Mouse (Mus musculus): ENCODE results near the gene Hspb6. TPM values are rescaled to one million over a fixed set of nuclear protein-coding genes. Genes with fewer than 3 reads are reported as not detected.

Gene Hspb6
- polyA plus RNA-seq, 1 experiment from 2014 or later: 4.1 TPM

DNA sequence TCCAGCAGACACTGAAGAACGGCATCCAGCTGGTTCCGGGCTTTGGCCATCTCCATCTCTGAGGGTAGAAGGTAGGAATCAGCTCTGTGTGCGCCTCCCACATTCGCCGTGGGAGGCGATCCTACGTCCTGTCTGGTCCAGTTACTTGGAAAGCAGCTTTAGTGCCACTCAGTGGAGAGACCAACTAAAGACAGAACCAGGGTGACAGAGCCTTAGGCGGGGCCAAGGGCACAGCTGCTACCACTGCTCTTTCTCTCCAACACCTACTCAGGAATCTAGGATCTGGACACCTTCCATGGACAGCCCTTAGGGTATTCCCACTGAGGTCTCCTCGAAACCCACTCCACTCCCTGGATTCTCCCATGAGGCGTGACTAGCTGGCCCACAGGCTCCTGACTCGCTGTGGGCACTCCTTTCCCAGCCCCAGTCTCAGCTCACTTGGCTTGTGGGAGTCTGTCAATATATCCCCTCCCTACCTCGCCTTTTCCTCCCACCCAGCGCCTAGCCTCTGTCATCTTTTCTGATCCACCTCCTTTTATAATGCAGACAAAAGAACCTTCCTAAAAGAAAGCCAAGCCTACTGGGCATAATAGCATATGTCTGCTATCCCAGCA, 6.0 kb downstream of the Hspb6 start:
- no peak for DNase-seq (ENCODE audit: low spot score)
- H3K27me3 ChIP-seq (replicated peaks; ENCODE audit: low read depth, poor library complexity, severe bottlenecking): 0 out of 2 replicates have a peak, but pooled peaks cover 4% of the 10 kb centered on the region
- 93% methylated on average over 13 of the region's 13 CpGs for WGBS
- no peaks in the 10 kb centered on the region for H3K9me3 ChIP-seq
- peaks cover 44% of the 10 kb centered on the region for H3K36me3 ChIP-seq (replicated peaks)
- H3K4me1 ChIP-seq: peaks cover 37% of the 10 kb centered on the region
- no peak overlapping the region for H3K27ac ChIP-seq (replicated peaks)
- H3K4me3 ChIP-seq: peak overlapping the region; percentile 64

DNA sequence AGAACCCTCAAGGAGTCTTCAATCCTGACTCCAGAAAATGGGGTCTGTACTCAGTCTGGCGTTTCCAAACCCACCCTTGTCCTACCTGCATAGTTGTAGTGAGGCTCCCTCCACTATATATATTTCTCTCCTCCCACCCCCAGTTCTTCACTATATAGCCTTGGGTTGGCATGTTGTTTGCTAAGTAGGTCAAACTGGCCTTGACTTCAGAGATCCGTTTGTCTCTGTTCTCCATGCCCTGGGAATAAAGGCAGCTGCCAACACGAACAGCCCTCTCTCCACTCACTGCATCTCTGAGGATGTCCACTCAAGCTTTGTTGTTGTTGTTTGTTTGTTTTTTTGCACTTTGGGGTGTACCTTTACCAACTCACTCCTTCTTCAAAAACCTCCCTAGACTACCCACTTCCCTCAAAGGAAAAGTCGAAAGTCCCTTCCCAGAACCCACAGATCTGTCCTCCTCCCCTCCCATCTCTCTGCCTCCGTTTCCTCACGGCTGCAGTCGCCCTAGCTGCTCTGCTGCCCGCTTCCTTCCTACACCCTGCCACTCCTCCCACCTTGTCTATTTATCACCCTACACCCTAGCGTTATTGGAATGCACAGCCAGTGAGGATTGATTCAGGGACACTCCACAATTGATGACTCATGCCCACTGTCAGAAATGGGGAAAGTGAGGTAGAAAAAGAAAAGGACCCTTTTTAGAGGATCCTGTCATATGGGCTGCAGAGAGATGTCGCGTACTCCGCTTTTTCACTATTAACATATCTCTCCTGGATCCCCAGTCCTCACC, 6.9 kb downstream of the Hspb6 start:
- H3K4me1 ChIP-seq: peaks cover 32% of the 10 kb centered on the region
- H3K36me3 ChIP-seq (replicated peaks): peaks cover 44% of the 10 kb centered on the region
- 19% methylated on average over 12 of the region's 12 CpGs for WGBS
- DNase-seq (ENCODE audit: low spot score): no peak
- H3K9me3 ChIP-seq: no peaks in the 10 kb centered on the region
- peak overlapping the region; percentile 64 for H3K4me3 ChIP-seq
- peak overlapping the region; percentile 72 for H3K27ac ChIP-seq (replicated peaks)
- 0 out of 2 replicates have a peak, but pooled peaks cover 4% of the 10 kb centered on the region for H3K27me3 ChIP-seq (replicated peaks; ENCODE audit: low read depth, poor library complexity, severe bottlenecking)

DNA sequence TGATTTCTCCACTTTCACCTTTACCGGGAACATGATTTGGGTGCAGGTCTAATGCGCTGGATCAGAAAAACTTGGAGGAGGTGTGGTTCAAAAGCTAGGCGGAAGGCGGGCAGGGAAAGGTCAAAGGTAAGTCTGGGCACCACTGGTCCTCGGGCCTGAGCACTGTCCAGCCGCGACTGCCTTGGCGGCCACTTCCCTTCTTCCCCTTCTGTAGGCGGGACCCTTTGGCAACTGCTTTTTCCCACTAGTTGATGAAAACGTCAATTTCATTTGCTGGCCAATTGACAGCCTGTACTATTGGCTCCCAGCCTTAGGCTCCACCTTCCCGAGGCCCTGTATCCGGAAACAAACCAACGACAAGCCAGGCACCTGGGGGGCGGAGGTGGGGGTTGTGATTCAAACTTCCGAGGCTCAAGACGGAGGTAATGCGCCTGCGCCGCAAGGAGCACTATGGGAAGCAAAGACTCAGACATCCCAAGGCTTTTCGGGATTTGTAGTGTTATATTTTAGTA, 7.5 kb downstream of the Hspb6 start, which contains the start of gene Lin37:
Lin37 (minus strand) TSS at position 396 of the 512 bp plus-strand sequence.
- no peaks in the 10 kb centered on the region for H3K27me3 ChIP-seq (replicated peaks; ENCODE audit: low read depth, poor library complexity, severe bottlenecking)
- peaks cover 42% of the 10 kb centered on the region for H3K36me3 ChIP-seq (replicated peaks)
- H3K27ac ChIP-seq (replicated peaks): peak within 1 kb of the TSS; percentile 72
- H3K4me1 ChIP-seq: peaks cover 37% of the 10 kb centered on the region
- H3K9me3 ChIP-seq: no peaks in the 10 kb centered on the region
- peak; percentile 96 for DNase-seq (ENCODE audit: low spot score)
- peak within 1 kb of the TSS; percentile 64 for H3K4me3 ChIP-seq
- WGBS: under 1% methylated on average over 20 of the region's 20 CpGs

DNA sequence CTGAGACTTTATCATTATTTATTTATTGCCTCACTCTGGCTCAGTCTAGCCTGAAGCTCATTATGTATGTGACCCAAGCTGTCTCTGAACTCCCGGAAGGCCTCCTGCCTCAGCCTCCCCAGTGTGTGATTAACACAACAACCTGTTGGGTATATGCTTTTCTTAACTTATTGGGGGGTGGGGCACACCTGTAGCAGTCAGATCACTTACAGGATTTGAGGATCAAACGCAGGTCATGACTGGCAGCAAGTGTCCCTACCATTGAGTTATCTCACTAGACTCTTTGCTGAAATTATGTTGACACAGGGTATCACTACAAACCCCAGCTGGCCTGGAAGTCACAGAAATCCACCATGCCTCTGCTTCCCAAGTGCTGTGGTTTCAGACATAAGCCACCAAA, 8.3 kb downstream of the Hspb6 start:
- peaks cover 37% of the 10 kb centered on the region for H3K4me1 ChIP-seq
- no peaks in the 10 kb centered on the region for H3K27me3 ChIP-seq (replicated peaks; ENCODE audit: low read depth, poor library complexity, severe bottlenecking)
- no peak overlapping the region for H3K27ac ChIP-seq (replicated peaks)
- H3K4me3 ChIP-seq: peak overlapping the region; percentile 64
- DNase-seq (ENCODE audit: low spot score): no peak
- peaks cover 42% of the 10 kb centered on the region for H3K36me3 ChIP-seq (replicated peaks)
- no peaks in the 10 kb centered on the region for H3K9me3 ChIP-seq
- 75% methylated on average over 2 of the region's 2 CpGs for WGBS

DNA sequence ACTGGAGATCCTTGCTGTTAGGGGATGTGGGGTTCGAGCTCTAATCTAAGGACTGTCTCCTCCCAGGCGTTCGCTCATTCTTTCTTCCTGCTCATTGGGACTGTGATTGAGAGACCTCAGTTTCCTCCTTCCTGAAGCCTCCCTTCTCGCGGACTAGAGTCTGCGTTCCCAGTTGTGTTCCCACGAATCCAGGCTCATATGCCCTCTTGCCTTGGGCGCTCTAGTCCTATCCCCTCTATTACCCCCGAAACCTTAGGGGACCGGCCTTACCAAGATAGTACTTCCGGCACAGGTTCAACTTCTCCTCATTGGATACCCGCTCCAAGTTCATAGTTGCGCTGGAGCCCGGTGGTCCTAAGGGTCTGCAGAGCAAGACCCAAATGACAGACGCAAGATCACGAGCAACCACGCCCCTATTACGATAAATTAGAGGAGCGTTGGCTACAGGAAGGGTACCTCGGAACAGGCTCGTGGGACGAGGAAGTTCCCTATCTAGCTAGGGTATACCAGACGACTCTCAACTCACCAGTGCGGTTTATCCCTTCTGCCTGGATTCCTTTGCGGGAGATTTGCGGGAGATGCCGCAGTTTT, 10.6 kb downstream of the Hspb6 start:
- H3K9me3 ChIP-seq: no peaks in the 10 kb centered on the region
- H3K36me3 ChIP-seq (replicated peaks): peaks cover 42% of the 10 kb centered on the region
- H3K4me3 ChIP-seq: peak overlapping the region; percentile 84
- H3K27ac ChIP-seq (replicated peaks): peak overlapping the region; percentile 93
- 3% methylated on average over 27 of the region's 27 CpGs for WGBS
- peaks cover 37% of the 10 kb centered on the region for H3K4me1 ChIP-seq
- no peaks in the 10 kb centered on the region for H3K27me3 ChIP-seq (replicated peaks; ENCODE audit: low read depth, poor library complexity, severe bottlenecking)
- DNase-seq (ENCODE audit: low spot score): no peak

DNA sequence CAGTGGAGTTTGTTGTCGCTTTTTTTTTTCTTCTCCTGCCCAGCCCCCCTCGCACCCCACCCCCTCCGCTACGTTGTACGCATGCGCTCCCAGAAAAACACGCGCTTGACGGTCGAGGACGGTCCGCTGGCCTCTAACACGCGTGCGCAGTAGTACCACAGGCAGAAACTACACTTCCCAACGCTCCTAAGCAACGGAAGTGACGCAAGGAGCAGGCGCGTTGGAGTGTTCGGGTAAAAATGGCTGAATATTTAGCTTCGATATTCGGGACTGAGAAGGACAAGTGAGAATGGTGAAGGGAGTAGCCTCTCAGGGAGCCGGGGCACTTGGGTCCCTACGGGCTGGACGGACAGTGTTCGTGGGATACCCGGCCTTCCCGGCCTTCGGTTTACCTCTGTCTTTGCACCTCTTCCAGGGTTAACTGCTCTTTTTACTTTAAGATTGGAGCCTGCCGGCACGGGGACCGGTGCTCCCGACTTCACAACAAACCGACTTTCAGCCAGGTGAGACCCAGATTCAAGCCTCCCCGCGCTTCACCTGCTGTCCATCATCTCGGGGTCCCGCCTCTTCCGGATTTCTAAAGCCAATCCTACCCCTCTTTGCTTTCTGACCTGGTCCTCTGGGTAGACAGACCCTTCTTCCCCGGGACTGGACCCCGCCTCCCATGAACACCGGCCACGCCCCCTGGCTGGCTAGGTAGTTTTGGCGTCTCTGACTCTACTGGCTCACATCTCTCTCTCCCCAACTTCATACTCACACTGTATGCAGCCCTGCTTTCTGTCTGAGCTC, 11.3 kb downstream of the Hspb6 start, which contains the start of the genes U2af1l4, Gm49396 and Psenen:
U2af1l4 (plus strand) TSS at position 185 of the 789 bp plus-strand sequence.
Gm49396 (plus strand) TSS at position 228 of the 789 bp plus-strand sequence.
Psenen (minus strand) TSS at position 511 of the 789 bp plus-strand sequence.
- H3K36me3 ChIP-seq (replicated peaks): peaks cover 43% of the 10 kb centered on the region
- peak; percentile 97 for DNase-seq (ENCODE audit: low spot score)
- peak within 1 kb of the TSS; percentile 93 for H3K27ac ChIP-seq (replicated peaks)
- no peaks in the 10 kb centered on the region for H3K27me3 ChIP-seq (replicated peaks; ENCODE audit: low read depth, poor library complexity, severe bottlenecking)
- peaks cover 33% of the 10 kb centered on the region for H3K4me1 ChIP-seq
- H3K4me3 ChIP-seq: peak within 1 kb of the TSS; percentile 84
- WGBS: under 1% methylated on average over 45 of the region's 45 CpGs
- no peaks in the 10 kb centered on the region for H3K9me3 ChIP-seq

DNA sequence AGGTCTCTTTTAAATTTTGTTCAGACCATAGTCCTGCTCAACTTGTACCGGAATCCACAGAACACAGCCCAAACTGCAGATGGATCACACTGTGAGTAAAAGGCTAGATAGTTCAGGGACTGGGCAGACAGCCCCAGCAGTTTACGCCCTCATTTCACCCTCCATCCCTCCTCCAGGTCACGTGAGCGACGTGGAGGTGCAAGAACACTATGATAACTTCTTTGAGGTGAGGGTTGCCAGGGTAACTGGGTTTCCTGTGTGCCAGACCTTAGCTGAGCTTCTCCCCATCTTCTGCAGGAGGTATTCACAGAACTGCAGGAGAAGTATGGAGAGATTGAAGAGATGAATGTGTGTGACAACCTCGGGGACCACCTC, 11.9 kb downstream of the Hspb6 start:
- WGBS: 21% methylated on average over 6 of the region's 6 CpGs
- H3K27me3 ChIP-seq (replicated peaks; ENCODE audit: low read depth, poor library complexity, severe bottlenecking): no peaks in the 10 kb centered on the region

DNA sequence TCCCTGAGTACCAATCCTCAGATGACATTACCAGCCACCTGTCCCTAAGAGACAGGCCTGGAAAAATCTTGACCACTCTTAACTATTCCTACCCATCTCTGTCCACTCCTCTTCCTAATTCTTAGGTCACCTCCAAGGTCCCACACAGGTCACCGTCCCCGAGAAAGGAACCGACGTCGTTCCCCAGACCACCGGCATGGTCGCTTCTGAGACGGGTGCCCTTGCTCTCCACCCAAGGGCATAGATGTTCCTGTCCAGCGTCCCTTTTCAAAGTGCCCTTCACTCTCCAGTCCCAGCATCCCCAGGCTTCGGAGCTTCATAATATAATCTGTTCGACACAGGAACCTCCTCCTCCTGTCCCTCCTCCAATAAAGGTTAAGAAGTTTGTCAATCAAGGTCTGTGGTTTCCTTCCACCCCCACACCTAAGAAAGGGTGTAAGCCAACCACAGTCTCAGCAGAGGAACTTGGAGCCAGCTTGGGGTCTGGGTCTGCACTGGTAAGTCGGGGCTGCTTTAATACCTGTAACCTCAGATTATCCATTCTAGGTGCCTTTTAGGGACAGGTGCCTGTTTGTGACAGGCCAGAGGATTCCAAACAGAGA, 13.1 kb downstream of the Hspb6 start, which contains the start of gene Igflr1:
Igflr1 (plus strand) TSS at position 458 of the 602 bp plus-strand sequence.
- H3K27ac ChIP-seq (replicated peaks): no peak within 1 kb of the TSS
- WGBS: 94% methylated on average over 12 of the region's 12 CpGs
- H3K4me3 ChIP-seq: peak within 1 kb of the TSS; percentile 84
- peaks cover 20% of the 10 kb centered on the region for H3K4me1 ChIP-seq
- no peak for DNase-seq (ENCODE audit: low spot score)
- peaks cover 61% of the 10 kb centered on the region for H3K36me3 ChIP-seq (replicated peaks)
- no peaks in the 10 kb centered on the region for H3K9me3 ChIP-seq
- no peaks in the 10 kb centered on the region for H3K27me3 ChIP-seq (replicated peaks; ENCODE audit: low read depth, poor library complexity, severe bottlenecking)

More for the DNA sequence above, 11.9 kb downstream of the Hspb6 start:
- Histone ChIP-seq H3K9me3 (no peaks in the 10 kb centered on the region), H3K36me3 (replicated peaks) (peaks cover 49% of the 10 kb centered on the region), H3K4me3 (peak overlapping the region; percentile 84), H3K27ac (replicated peaks) (peak overlapping the region; percentile 93), H3K4me1 (peaks cover 27% of the 10 kb centered on the region)
- no peak for DNase-seq (ENCODE audit: low spot score)

DNA sequence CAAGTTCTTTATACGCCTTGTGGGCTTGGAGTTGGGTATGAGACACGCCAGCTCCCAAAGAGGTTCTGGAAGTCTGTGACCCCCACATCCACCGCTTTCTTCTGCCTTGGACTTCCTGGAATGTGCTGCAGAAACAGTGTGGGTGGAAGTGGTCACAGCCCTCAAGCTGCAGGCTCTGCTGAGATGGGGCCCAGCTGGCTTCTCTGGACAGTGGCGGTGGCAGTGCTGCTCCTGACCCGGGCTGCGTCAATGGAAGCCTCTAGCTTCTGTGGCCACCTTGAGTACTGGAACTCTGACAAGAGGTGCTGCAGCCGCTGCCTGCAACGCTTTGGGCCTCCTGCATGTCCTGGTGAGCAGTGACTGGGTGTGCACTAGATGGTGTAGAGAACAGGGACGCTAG, 14.1 kb downstream of the Hspb6 start:
- peaks cover 17% of the 10 kb centered on the region for H3K4me1 ChIP-seq
- no peak for DNase-seq (ENCODE audit: low spot score)
- 90% methylated on average over 9 of the region's 9 CpGs for WGBS
- peaks cover 70% of the 10 kb centered on the region for H3K36me3 ChIP-seq (replicated peaks)
- H3K4me3 ChIP-seq: no peak overlapping the region
- H3K27me3 ChIP-seq (replicated peaks; ENCODE audit: low read depth, poor library complexity, severe bottlenecking): no peaks in the 10 kb centered on the region
- H3K27ac ChIP-seq (replicated peaks): no peak overlapping the region
- H3K9me3 ChIP-seq: no peaks in the 10 kb centered on the region

DNA sequence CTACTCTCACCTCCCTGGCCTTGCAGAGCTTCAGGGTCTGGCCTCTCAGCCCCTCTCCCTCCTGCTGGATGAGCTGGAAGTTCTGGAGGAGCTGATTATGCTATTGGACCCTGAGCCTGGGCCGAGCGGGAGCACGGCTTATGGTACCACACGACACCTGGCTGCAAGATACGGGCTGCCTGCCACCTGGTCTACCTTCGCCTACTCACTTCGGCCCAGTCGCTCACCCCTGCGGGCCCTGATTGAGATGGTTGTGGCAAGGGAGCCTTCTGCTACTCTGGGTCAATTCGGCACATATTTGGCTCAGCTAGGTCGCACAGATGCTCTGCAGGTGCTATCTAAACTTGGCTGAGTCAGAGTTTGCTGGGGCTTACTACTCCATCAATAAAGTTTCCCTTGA, 15.6 kb downstream of the Hspb6 start:
- peaks cover 8% of the 10 kb centered on the region for H3K4me1 ChIP-seq
- H3K27me3 ChIP-seq (replicated peaks; ENCODE audit: low read depth, poor library complexity, severe bottlenecking): no peaks in the 10 kb centered on the region
- DNase-seq (ENCODE audit: low spot score): no peak
- no peaks in the 10 kb centered on the region for H3K9me3 ChIP-seq
- no peak overlapping the region for H3K27ac ChIP-seq (replicated peaks)
- WGBS: 86% methylated on average over 11 of the region's 11 CpGs
- H3K4me3 ChIP-seq: no peak overlapping the region
- H3K36me3 ChIP-seq (replicated peaks): peaks cover 82% of the 10 kb centered on the region

DNA sequence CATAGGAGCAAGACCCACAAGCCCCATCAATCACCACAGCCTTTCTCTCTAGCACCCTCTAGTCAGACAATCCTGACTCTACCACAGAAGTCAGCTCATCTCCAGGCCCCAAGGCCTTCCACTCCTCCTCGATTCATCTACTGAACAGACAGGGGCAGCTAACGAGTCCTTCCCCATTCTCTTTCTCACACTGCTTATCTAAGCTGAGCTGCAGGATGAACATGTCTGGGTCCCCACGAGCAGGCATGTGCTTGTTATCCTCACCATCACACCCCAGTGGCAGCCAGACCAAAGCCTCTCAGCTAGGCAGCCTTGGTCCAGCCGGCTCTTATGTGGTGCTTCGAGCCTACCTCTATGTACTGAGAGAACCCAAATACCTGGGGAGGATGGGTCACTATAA, 20.4 kb downstream of the Hspb6 start:
- Histone ChIP-seq H3K9me3 (no peaks in the 10 kb centered on the region), H3K4me3 (no peak overlapping the region), H3K27me3 (replicated peaks; ENCODE audit: low read depth, poor library complexity, severe bottlenecking) (no peaks in the 10 kb centered on the region), H3K4me1 (no peaks in the 10 kb centered on the region), H3K27ac (replicated peaks) (no peak overlapping the region), H3K36me3 (replicated peaks) (peaks cover 98% of the 10 kb centered on the region)
- DNase-seq (ENCODE audit: low spot score): no peak
- 87% methylated on average over 5 of the region's 5 CpGs for WGBS

Data from embryonic facial prominence, embryonic 10.5 days (tissue).